Mouse (Mus musculus) lung, postnatal 10 days (tissue): Measurements from ENCODE around the gene Wnt9a.
"Not testable (repeated sequence)": the region's sequence is repeated elsewhere in the genome, so short reads cannot be mapped to it uniquely, and the experiment has no call there.

Source experiments
- DNase-seq: peaks from one replicate; pipeline ENCODE4 v3.0.0; 2021

Gene Wnt9a

GRCm38 (mm10) chr11:59337955-59338735, 31.4 kb downstream of the Wnt9a start:
- DNase-seq, result peak; percentile 51

- no peak for DNase-seq
Measured at GRCm38 (mm10) chr11:59338736-59339120, 32.0 kb downstream of the Wnt9a start.

GRCm38 (mm10) chr11:59342956-59343355, 36.2 kb downstream of the Wnt9a start:
- DNase-seq, result no peak

GRCm38 (mm10) chr11:59346166-59346910, 39.6 kb downstream of the Wnt9a start:
- peak; percentile 89 for DNase-seq

- DNase-seq, result no peak
Measured at GRCm38 (mm10) chr11:59350326-59350725, 43.6 kb downstream of the Wnt9a start.

GRCm38 (mm10) chr11:59354793-59355192, 48.1 kb downstream of the Wnt9a start:
- no peak for DNase-seq

- DNase-seq, result peak; percentile 45
Measured at GRCm38 (mm10) chr11:59356874-59357289, 50.2 kb downstream of the Wnt9a start.

GRCm38 (mm10) chr11:59361291-59361690, 54.6 kb downstream of the Wnt9a start:
- no peak for DNase-seq

- DNase-seq, result peak; percentile 50
Measured at GRCm38 (mm10) chr11:59364007-59364406, 57.3 kb downstream of the Wnt9a start.

- DNase-seq, result peak; percentile 84
Measured at GRCm38 (mm10) chr11:59364417-59364816, 57.7 kb downstream of the Wnt9a start.

- DNase-seq, result no peak
Measured at GRCm38 (mm10) chr11:59366031-59366430, 59.3 kb downstream of the Wnt9a start.

GRCm38 (mm10) chr11:59366633-59367032, 59.9 kb downstream of the Wnt9a start:
- DNase-seq, result peak; percentile 55

- not testable (repeated sequence) for DNase-seq
Measured at GRCm38 (mm10) chr11:59367955-59368354, 61.2 kb downstream of the Wnt9a start.

- no peak for DNase-seq
Measured at GRCm38 (mm10) chr11:59369848-59370247, 63.1 kb downstream of the Wnt9a start.

- no peak for DNase-seq
Measured at GRCm38 (mm10) chr11:59375475-59375874, 68.7 kb downstream of the Wnt9a start, which contains the start of gene Prss38. Gene Prss38, minus strand, starts transcription at chr11:59375657.

- no peak for DNase-seq
Measured at GRCm38 (mm10) chr11:59377999-59378398, 71.3 kb downstream of the Wnt9a start.

GRCm38 (mm10) chr11:59379547-59379946, 72.8 kb downstream of the Wnt9a start:
- no peak for DNase-seq
